Mouse (Mus musculus): ENCODE measurements around the gene Sec1.
"Not testable (repeated sequence)": the region's sequence is repeated elsewhere in the genome, so short reads cannot be mapped to it uniquely, and the experiment has no call there.

The Sec1 gene

GRCm38 (mm10) chr7:45679966-45680621 is 14.1 kb downstream of the Sec1 start:
- no peak for DNase-seq (ENCODE audit: low spot score)

GRCm38 (mm10) chr7:45678513-45678912 is 15.7 kb downstream of the Sec1 start:
- no peak for DNase-seq (ENCODE audit: low spot score)

- no peak for DNase-seq (ENCODE audit: low spot score)
Observed at GRCm38 (mm10) chr7:45677627-45678295, 16.4 kb downstream of the Sec1 start.

GRCm38 (mm10) chr7:45668921-45669320 is 25.3 kb downstream of the Sec1 start:
- no peak for DNase-seq (ENCODE audit: low spot score)

GRCm38 (mm10) chr7:45667761-45668160 is 26.4 kb downstream of the Sec1 start:
- DNase-seq (ENCODE audit: low spot score) = no peak

GRCm38 (mm10) chr7:45666161-45666560 is 28.0 kb downstream of the Sec1 start, which contains the start of gene Fut2:
TSS of gene Fut2 (minus strand) at chr7:45666394.
- no peak for DNase-seq (ENCODE audit: low spot score)

GRCm38 (mm10) chr7:45665303-45666138 is 28.7 kb downstream of the Sec1 start:
- DNase-seq (ENCODE audit: low spot score) = no peak

- DNase-seq (ENCODE audit: low spot score) = not testable (repeated sequence)
Observed at GRCm38 (mm10) chr7:45661702-45662101, 32.5 kb downstream of the Sec1 start.

- DNase-seq (ENCODE audit: low spot score) = no peak
Observed at GRCm38 (mm10) chr7:45660746-45661478, 33.3 kb downstream of the Sec1 start.

- no peak for DNase-seq (ENCODE audit: low spot score)
Observed at GRCm38 (mm10) chr7:45654424-45655047, 39.7 kb downstream of the Sec1 start.

GRCm38 (mm10) chr7:45650484-45650883 is 43.7 kb downstream of the Sec1 start:
- not testable (repeated sequence) for DNase-seq (ENCODE audit: low spot score)

- no peak for DNase-seq (ENCODE audit: low spot score)
Observed at GRCm38 (mm10) chr7:45649351-45649750, 44.9 kb downstream of the Sec1 start.

- DNase-seq (ENCODE audit: low spot score) = no peak
Observed at GRCm38 (mm10) chr7:45646671-45647070, 47.5 kb downstream of the Sec1 start.

- DNase-seq (ENCODE audit: low spot score) = no peak
Observed at GRCm38 (mm10) chr7:45645591-45645971, 48.6 kb downstream of the Sec1 start.

GRCm38 (mm10) chr7:45644872-45645590 is 49.2 kb downstream of the Sec1 start:
- DNase-seq (ENCODE audit: low spot score) = no peak

GRCm38 (mm10) chr7:45644183-45644582 is 50.0 kb downstream of the Sec1 start:
- DNase-seq (ENCODE audit: low spot score) = peak; percentile 59

- DNase-seq (ENCODE audit: low spot score) = peak; percentile 93
Observed at GRCm38 (mm10) chr7:45643441-45644178, 50.6 kb downstream of the Sec1 start.

- DNase-seq (ENCODE audit: low spot score) = no peak
Observed at GRCm38 (mm10) chr7:45642503-45643255, 51.5 kb downstream of the Sec1 start.

GRCm38 (mm10) chr7:45642083-45642482 is 52.1 kb downstream of the Sec1 start:
- no peak for DNase-seq (ENCODE audit: low spot score)
